Mouse (Mus musculus): ENCODE data around the gene Zbtb33.

GRCm38 (mm10) chrX:38207392-38207791 lies 17.8 kb downstream of the Zbtb33 start:
- TF ChIP-seq CTCF (IDR thresholded peaks at IDR 0.05; ENCODE audit: borderline replicate concordance, control insufficient read depth, extremely low read depth, insufficient read depth, low read length, poor library complexity): no peak
- TF ChIP-seq POLR2A (IDR thresholded peaks at IDR 0.05; ENCODE audit: control insufficient read depth, extremely low read depth, insufficient read depth, low read length, poor library complexity): no peak

Data from thymus, adult 2 months (tissue).